Mouse (Mus musculus): ENCODE data around the gene Adap2. TPM values are rescaled to one million over a fixed set of nuclear protein-coding genes. Genes with fewer than 3 reads are reported as not detected.
"Not testable (repeated sequence)": the region's sequence is repeated elsewhere in the genome, so short reads cannot be mapped to it uniquely, and the experiment has no call there.

The Adap2 gene
- polyA plus RNA-seq, 1 experiment from 2014 or later: 1.5 TPM

- no peak for ATAC-seq (replicated peaks; ENCODE audit: insufficient number of reproducible peaks, insufficient read depth, low FRiP score, low read depth)
- no peaks in the 10 kb centered on the region for H3K9me3 ChIP-seq (replicated peaks)
- no peaks in the 10 kb centered on the region for H3K36me3 ChIP-seq
- 66% methylated on average over 5 of the region's 5 CpGs for WGBS
- no peaks in the 10 kb centered on the region for H3K27me3 ChIP-seq
- peaks cover 20% of the 10 kb centered on the region for H3K4me1 ChIP-seq (replicated peaks)
- H3K9ac ChIP-seq: no peak overlapping the region
- H3K4me2 ChIP-seq: no peak overlapping the region
- no peak overlapping the region for H3K4me3 ChIP-seq
- no peak overlapping the region for H3K27ac ChIP-seq
These were observed 27.3 kb downstream of the Adap2 start for GRCm38 (mm10) chr11:80181021-80181749.

- H3K27me3 ChIP-seq; H3K36me3 ChIP-seq; H3K9me3 ChIP-seq (replicated peaks): not testable (repeated sequence)
- Histone ChIP-seq H3K4me1 (replicated peaks) (peaks cover 12% of the 10 kb centered on the region), H3K4me2 (peak overlapping the region; percentile 70), H3K9ac (peak overlapping the region; percentile 93; the same call in 1 of the 2 replicates), H3K4me3 (peak overlapping the region; percentile 86), H3K27ac (peak overlapping the region; percentile 93)
- WGBS: 41% methylated on average over 12 of the region's 12 CpGs
- peak; percentile 47; the same call in 1 of the 2 replicates for ATAC-seq (replicated peaks; ENCODE audit: insufficient number of reproducible peaks, insufficient read depth, low FRiP score, low read depth)
These were observed 29.3 kb downstream of the Adap2 start for GRCm38 (mm10) chr11:80183054-80183704.

- Histone ChIP-seq H3K27ac (peak within 1 kb of the TSS; percentile 93), H3K27me3 (no peaks in the 10 kb centered on the region), H3K4me1 (replicated peaks) (peaks cover 12% of the 10 kb centered on the region), H3K9me3 (replicated peaks) (no peaks in the 10 kb centered on the region), H3K36me3 (no peaks in the 10 kb centered on the region), H3K9ac (peak within 1 kb of the TSS; percentile 93), H3K4me3 (peak within 1 kb of the TSS; percentile 86), H3K4me2 (peak within 1 kb of the TSS; percentile 70)
- ATAC-seq (replicated peaks; ENCODE audit: insufficient number of reproducible peaks, insufficient read depth, low FRiP score, low read depth): peak; percentile 93
- under 1% methylated on average over 33 of the region's 33 CpGs for WGBS
These were observed 29.9 kb downstream of the Adap2 start, which contains the start of gene Rnf135 for GRCm38 (mm10) chr11:80183705-80184255. TSS of gene Rnf135 (plus strand) at chr11:80183851.

- peak overlapping the region; percentile 70 for H3K4me2 ChIP-seq
- WGBS: 81% methylated on average over 6 of the region's 6 CpGs
- H3K4me3 ChIP-seq: peak overlapping the region; percentile 86
- H3K9me3 ChIP-seq (replicated peaks): no peaks in the 10 kb centered on the region
- peak overlapping the region; percentile 93 for H3K27ac ChIP-seq
- H3K36me3 ChIP-seq: no peaks in the 10 kb centered on the region
- H3K27me3 ChIP-seq: no peaks in the 10 kb centered on the region
- H3K4me1 ChIP-seq (replicated peaks): peaks cover 12% of the 10 kb centered on the region
- ATAC-seq (replicated peaks; ENCODE audit: insufficient number of reproducible peaks, insufficient read depth, low FRiP score, low read depth): no peak
- H3K9ac ChIP-seq: peak overlapping the region; percentile 93
These were observed 30.7 kb downstream of the Adap2 start for GRCm38 (mm10) chr11:80184531-80185071.

- not testable (repeated sequence) for ATAC-seq (replicated peaks; ENCODE audit: insufficient number of reproducible peaks, insufficient read depth, low FRiP score, low read depth); H3K27me3 ChIP-seq; H3K4me3 ChIP-seq; H3K9ac ChIP-seq; H3K9me3 ChIP-seq (replicated peaks); H3K36me3 ChIP-seq
- Histone ChIP-seq H3K4me2 (peak overlapping the region; percentile 70; the same call in 1 of the 2 replicates), H3K27ac (0 out of 2 replicates have a peak overlapping the region, but pooled peaks have one; percentile 3), H3K4me1 (replicated peaks) (peaks cover 12% of the 10 kb centered on the region)
- WGBS: 63% methylated on average over 5 of the region's 5 CpGs
These were observed 31.6 kb downstream of the Adap2 start for GRCm38 (mm10) chr11:80185441-80185976.

GRCm38 (mm10) chr11:80190280-80190679, 36.4 kb downstream of the Adap2 start:
- 72% methylated on average over 4 of the region's 4 CpGs for WGBS
- Histone ChIP-seq H3K9me3 (replicated peaks) (no peaks in the 10 kb centered on the region), H3K36me3 (peaks cover 18% of the 10 kb centered on the region), H3K4me1 (replicated peaks) (peaks cover 2% of the 10 kb centered on the region; the same call in 1 of the 2 replicates), H3K9ac (no peak overlapping the region), H3K4me2 (no peak overlapping the region), H3K27me3 (no peaks in the 10 kb centered on the region), H3K4me3 (no peak overlapping the region), H3K27ac (no peak overlapping the region)
- ATAC-seq (replicated peaks; ENCODE audit: insufficient number of reproducible peaks, insufficient read depth, low FRiP score, low read depth): no peak

GRCm38 (mm10) chr11:80193827-80194226, 39.9 kb downstream of the Adap2 start:
- H3K4me2 ChIP-seq: no peak overlapping the region
- no peak overlapping the region for H3K9ac ChIP-seq
- peaks cover 18% of the 10 kb centered on the region for H3K36me3 ChIP-seq
- no peaks in the 10 kb centered on the region for H3K9me3 ChIP-seq (replicated peaks)
- no peak for ATAC-seq (replicated peaks; ENCODE audit: insufficient number of reproducible peaks, insufficient read depth, low FRiP score, low read depth)
- H3K27ac ChIP-seq: no peak overlapping the region
- no peaks in the 10 kb centered on the region for H3K4me1 ChIP-seq (replicated peaks)
- H3K4me3 ChIP-seq: no peak overlapping the region
- H3K27me3 ChIP-seq: no peaks in the 10 kb centered on the region
- 62% methylated on average over 4 of the region's 4 CpGs for WGBS

- no peak overlapping the region for H3K4me2 ChIP-seq
- no peaks in the 10 kb centered on the region for H3K4me1 ChIP-seq (replicated peaks)
- no peaks in the 10 kb centered on the region for H3K27me3 ChIP-seq
- whole genome bisulfite sequencing: 79% methylated on average over 7 of the region's 7 CpGs
- peaks cover 25% of the 10 kb centered on the region for H3K36me3 ChIP-seq
- no peak overlapping the region for H3K9ac ChIP-seq
- H3K4me3 ChIP-seq: no peak overlapping the region
- no peaks in the 10 kb centered on the region for H3K9me3 ChIP-seq (replicated peaks)
- no peak for ATAC-seq (replicated peaks; ENCODE audit: insufficient number of reproducible peaks, insufficient read depth, low FRiP score, low read depth)
- no peak overlapping the region for H3K27ac ChIP-seq
These were observed 42.4 kb downstream of the Adap2 start for GRCm38 (mm10) chr11:80196351-80196750.

GRCm38 (mm10) chr11:80199316-80199715, 45.4 kb downstream of the Adap2 start:
- Histone ChIP-seq H3K9ac (no peak overlapping the region), H3K27me3 (no peaks in the 10 kb centered on the region), H3K4me3 (no peak overlapping the region), H3K9me3 (replicated peaks) (no peaks in the 10 kb centered on the region), H3K27ac (no peak overlapping the region), H3K4me1 (replicated peaks) (no peaks in the 10 kb centered on the region), H3K4me2 (no peak overlapping the region), H3K36me3 (peaks cover 13% of the 10 kb centered on the region)
- WGBS: 88% methylated on average over 3 of the region's 3 CpGs
- ATAC-seq (replicated peaks; ENCODE audit: insufficient number of reproducible peaks, insufficient read depth, low FRiP score, low read depth): no peak

- no peaks in the 10 kb centered on the region for H3K9me3 ChIP-seq (replicated peaks)
- H3K4me3 ChIP-seq: no peak overlapping the region
- H3K27me3 ChIP-seq: no peaks in the 10 kb centered on the region
- H3K27ac ChIP-seq: no peak overlapping the region
- H3K4me2 ChIP-seq: no peak overlapping the region
- no peaks in the 10 kb centered on the region for H3K4me1 ChIP-seq (replicated peaks)
- 95% methylated on average over 2 of the region's 2 CpGs for WGBS
- no peak overlapping the region for H3K9ac ChIP-seq
- peaks cover 8% of the 10 kb centered on the region for H3K36me3 ChIP-seq
- ATAC-seq (replicated peaks; ENCODE audit: insufficient number of reproducible peaks, insufficient read depth, low FRiP score, low read depth): no peak
These were observed 45.9 kb downstream of the Adap2 start for GRCm38 (mm10) chr11:80199773-80200172.

- Histone ChIP-seq H3K9me3 (replicated peaks) (no peaks in the 10 kb centered on the region), H3K9ac (no peak overlapping the region), H3K4me3 (no peak overlapping the region), H3K27ac (no peak overlapping the region), H3K4me1 (replicated peaks) (no peaks in the 10 kb centered on the region), H3K36me3 (peaks cover 6% of the 10 kb centered on the region), H3K4me2 (no peak overlapping the region), H3K27me3 (no peaks in the 10 kb centered on the region)
- ATAC-seq (replicated peaks; ENCODE audit: insufficient number of reproducible peaks, insufficient read depth, low FRiP score, low read depth): no peak
- WGBS: 70% methylated on average over 1 of the region's 1 CpGs
These were observed 46.4 kb downstream of the Adap2 start for GRCm38 (mm10) chr11:80200326-80200725.
